Mouse (Mus musculus): ENCODE data around the gene Mapt. TPM values are rescaled to one million over a fixed set of nuclear protein-coding genes. Genes with fewer than 3 reads are reported as not detected.
A peak's percentile ranks its signal among the peaks of the same experiment; 100 is the strongest.

The Mapt gene
- total and polyA plus RNA-seq, 2 experiments from 2014 or later: 473 to 1,028 TPM

GRCm38 (mm10) chr11:104279538-104279937 is 48.3 kb downstream of the Mapt start:
- DNase-seq (ENCODE audit: low spot score) (no peak), ATAC-seq (no peak)
- Histone ChIP-seq H3K36me3 (ENCODE audit: insufficient read depth, low read length) (peaks cover 7% of the 10 kb centered on the region; the same call in 1 of the 2 replicates), H3K4me1 (ENCODE audit: insufficient read depth, low read length) (no peaks in the 10 kb centered on the region), H3K4me3 (ENCODE audit: low read length) (no peak overlapping the region), H3K27ac (no peak overlapping the region), H3K27me3 (ENCODE audit: insufficient read depth, low read length) (no peaks in the 10 kb centered on the region), H3K4me2 (ENCODE audit: low read depth, low read length) (no peak overlapping the region), H3K9ac (replicated peaks; ENCODE audit: low read length) (no peak overlapping the region), H3K9me3 (ENCODE audit: low read length) (no peaks in the 10 kb centered on the region)
- 74% methylated on average over 3 of the region's 3 CpGs for WGBS
- no peak for TF ChIP-seq CTCF (IDR thresholded peaks at IDR 0.05; ENCODE audit: low read depth)

- H3K4me1 ChIP-seq (ENCODE audit: insufficient read depth, low read length): no peaks in the 10 kb centered on the region
- no peak overlapping the region for H3K27ac ChIP-seq
- no peaks in the 10 kb centered on the region for H3K9me3 ChIP-seq (ENCODE audit: low read length)
- DNase-seq (ENCODE audit: low spot score): no peak
- H3K4me2 ChIP-seq (ENCODE audit: low read depth, low read length): no peak overlapping the region
- 84% methylated on average over 5 of the region's 5 CpGs for WGBS
- H3K36me3 ChIP-seq (ENCODE audit: insufficient read depth, low read length): peaks cover 10% of the 10 kb centered on the region
- no peak for TF ChIP-seq CTCF (IDR thresholded peaks at IDR 0.05; ENCODE audit: low read depth)
- no peak for ATAC-seq
- H3K27me3 ChIP-seq (ENCODE audit: insufficient read depth, low read length): no peaks in the 10 kb centered on the region
- H3K4me3 ChIP-seq (ENCODE audit: low read length): no peak overlapping the region
- no peak overlapping the region for H3K9ac ChIP-seq (replicated peaks; ENCODE audit: low read length)
These were observed 50.3 kb downstream of the Mapt start for GRCm38 (mm10) chr11:104281501-104281900.

- H3K4me3 ChIP-seq (ENCODE audit: low read length): no peak overlapping the region
- no peak for ATAC-seq
- no peaks in the 10 kb centered on the region for H3K4me1 ChIP-seq (ENCODE audit: insufficient read depth, low read length)
- no peak overlapping the region for H3K27ac ChIP-seq
- no peak for DNase-seq (ENCODE audit: low spot score)
- H3K27me3 ChIP-seq (ENCODE audit: insufficient read depth, low read length): no peaks in the 10 kb centered on the region
- H3K9me3 ChIP-seq (ENCODE audit: low read length): no peaks in the 10 kb centered on the region
- H3K9ac ChIP-seq (replicated peaks; ENCODE audit: low read length): no peak overlapping the region
- 96% methylated on average over 18 of the region's 18 CpGs for WGBS
- no peak for TF ChIP-seq CTCF (IDR thresholded peaks at IDR 0.05; ENCODE audit: low read depth)
- peaks cover 27% of the 10 kb centered on the region for H3K36me3 ChIP-seq (ENCODE audit: insufficient read depth, low read length)
- H3K4me2 ChIP-seq (ENCODE audit: low read depth, low read length): no peak overlapping the region
These were observed 55.9 kb downstream of the Mapt start for GRCm38 (mm10) chr11:104287113-104287512.

GRCm38 (mm10) chr11:104288835-104289198 is 57.6 kb downstream of the Mapt start:
- peak; percentile 55 for ATAC-seq
- WGBS: 38% methylated on average over 6 of the region's 6 CpGs
- H3K9ac ChIP-seq (replicated peaks; ENCODE audit: low read length): no peak overlapping the region
- no peak overlapping the region for H3K4me2 ChIP-seq (ENCODE audit: low read depth, low read length)
- no peaks in the 10 kb centered on the region for H3K4me1 ChIP-seq (ENCODE audit: insufficient read depth, low read length)
- no peak overlapping the region for H3K4me3 ChIP-seq (ENCODE audit: low read length)
- TF ChIP-seq CTCF (IDR thresholded peaks at IDR 0.05; ENCODE audit: low read depth): no peak
- peak overlapping the region; percentile 62 for H3K27ac ChIP-seq
- peak; percentile 41 for DNase-seq (ENCODE audit: low spot score)
- H3K27me3 ChIP-seq (ENCODE audit: insufficient read depth, low read length): no peaks in the 10 kb centered on the region
- peaks cover 21% of the 10 kb centered on the region for H3K36me3 ChIP-seq (ENCODE audit: insufficient read depth, low read length)
- no peaks in the 10 kb centered on the region for H3K9me3 ChIP-seq (ENCODE audit: low read length)

GRCm38 (mm10) chr11:104289199-104290031 is 58.2 kb downstream of the Mapt start:
- Histone ChIP-seq H3K27ac (peak overlapping the region; percentile 62), H3K9me3 (ENCODE audit: low read length) (no peaks in the 10 kb centered on the region), H3K9ac (replicated peaks; ENCODE audit: low read length) (no peak overlapping the region), H3K4me2 (ENCODE audit: low read depth, low read length) (no peak overlapping the region), H3K4me1 (ENCODE audit: insufficient read depth, low read length) (no peaks in the 10 kb centered on the region), H3K4me3 (ENCODE audit: low read length) (no peak overlapping the region), H3K36me3 (ENCODE audit: insufficient read depth, low read length) (peaks cover 21% of the 10 kb centered on the region), H3K27me3 (ENCODE audit: insufficient read depth, low read length) (no peaks in the 10 kb centered on the region)
- TF ChIP-seq CTCF (IDR thresholded peaks at IDR 0.05; ENCODE audit: low read depth): peak; percentile 84
- WGBS: 23% methylated on average over 13 of the region's 13 CpGs
- DNase-seq (ENCODE audit: low spot score) (peak; percentile 79), ATAC-seq (peak; percentile 72)

GRCm38 (mm10) chr11:104292443-104293220 is 61.4 kb downstream of the Mapt start:
- DNase-seq (ENCODE audit: low spot score): no peak
- no peaks in the 10 kb centered on the region for H3K9me3 ChIP-seq (ENCODE audit: low read length)
- peaks cover 10% of the 10 kb centered on the region for H3K36me3 ChIP-seq (ENCODE audit: insufficient read depth, low read length)
- TF ChIP-seq CTCF (IDR thresholded peaks at IDR 0.05; ENCODE audit: low read depth): no peak
- H3K4me3 ChIP-seq (ENCODE audit: low read length): no peak overlapping the region
- H3K4me1 ChIP-seq (ENCODE audit: insufficient read depth, low read length): no peaks in the 10 kb centered on the region
- H3K9ac ChIP-seq (replicated peaks; ENCODE audit: low read length): no peak overlapping the region
- no peaks in the 10 kb centered on the region for H3K27me3 ChIP-seq (ENCODE audit: insufficient read depth, low read length)
- WGBS: 86% methylated on average over 7 of the region's 7 CpGs
- H3K27ac ChIP-seq: no peak overlapping the region
- no peak overlapping the region for H3K4me2 ChIP-seq (ENCODE audit: low read depth, low read length)
- no peak for ATAC-seq
